Mouse (Mus musculus) neural tube, embryonic 14.5 days (tissue): ENCODE data around the gene Stub1. TPM values are rescaled to one million over a fixed set of nuclear protein-coding genes. Genes with fewer than 3 reads are reported as not detected.

Source experiments
- ATAC-seq: fragments of 200-750 bp; cut with Nextera tagmentation; 2 replicates; pipeline ENCODE4 v1.8.0; 2017; ENCODE audit warnings: low read depth, mild to moderate bottlenecking, moderate TSS enrichment, moderate library complexity
- H3K27ac ChIP-seq: fragments of 300-500 bp; sonication (generic); 2 replicates; pipeline ENCODE4 v1.5.1; 2014; ENCODE audit warnings: low read depth, mild to moderate bottlenecking, control low read depth, low read length, moderate library complexity, mixed read lengths
- H3K27me3 ChIP-seq: fragments of 300-500 bp; sonication (generic); 2 replicates; pipeline ENCODE4 v1.6.1; 2014; ENCODE audit warnings: low read length; ENCODE audit not compliant: control insufficient read depth, insufficient read depth
- H3K36me3 ChIP-seq: fragments of 300-500 bp; sonication (generic); 2 replicates; pipeline ENCODE4 v1.6.1; 2014; ENCODE audit warnings: low read length, mixed read lengths; ENCODE audit not compliant: control insufficient read depth, insufficient read depth
- H3K4me1 ChIP-seq: fragments of 300-500 bp; sonication (generic); 2 replicates; pipeline ENCODE4 v1.6.1; 2014; ENCODE audit warnings: low read length; ENCODE audit not compliant: control insufficient read depth, insufficient read depth
- H3K4me2 ChIP-seq: fragments of 300-500 bp; sonication (generic); 2 replicates; pipeline ENCODE4 v1.6.1; 2014; ENCODE audit warnings: mild to moderate bottlenecking, low read depth, low read length, control low read depth
- H3K4me3 ChIP-seq: fragments of 300-500 bp; sonication (generic); 2 replicates; pipeline ENCODE4 v1.5.1; 2014; ENCODE audit warnings: low read depth, low read length, control low read depth, mixed read lengths
- H3K9ac ChIP-seq: fragments of 300-500 bp; sonication (generic); replicated peaks from 2 replicates; pipeline ENCODE4 v1.6.1; 2014; ENCODE audit warnings: low read depth, mild to moderate bottlenecking, control low read depth, low read length, mixed read lengths
- H3K9me3 ChIP-seq: fragments of 300-500 bp; sonication (generic); 2 replicates; pipeline ENCODE4 v1.6.1; 2016; ENCODE audit warnings: low read length; ENCODE audit not compliant: control insufficient read depth
- WGBS: fragments of 180-500 bp; shearing (Covaris S2); extraction: QIAGEN DNeasy Blood & Tissue Kit; methylation state at CpG from one replicate; pipeline ENCODE4 v1.1.7; 2014; 5-methylcytosine and 5-hydroxymethylcytosine counted together
- polyA plus RNA-seq: library from polyadenylated mRNA; unstranded; fragments of >200 nt; fragmentation: Nextera tagmentation; extraction: Ambion mirVana; gene quantifications from 2 replicates; pipeline ENCODE4 v1.2.1, GENCODE M21; 2014

Gene Stub1
- 335 and 351 TPM in 2 replicates for polyA plus RNA-seq

- peak; percentile 57 for ATAC-seq
Measured at GRCm38 (mm10) chr17:25833291-25833663, at the start of gene Stub1. TSS of gene Stub1 (minus strand) at chr17:25833404.

GRCm38 (mm10) chr17:25882306-25882705, 49.1 kb upstream of the Stub1 start:
- H3K4me3 ChIP-seq, result no peak overlapping the region
- WGBS, result 40% methylated on average over 5 of the region's 5 CpGs
- H3K36me3 ChIP-seq, result peaks cover 24% of the 10 kb centered on the region
- no peak overlapping the region for H3K27ac ChIP-seq
- H3K4me2 ChIP-seq, result no peak overlapping the region
- H3K9ac ChIP-seq, result no peak overlapping the region
- H3K27me3 ChIP-seq, result no peaks in the 10 kb centered on the region
- peaks cover 3% of the 10 kb centered on the region; the same call in 1 of the 2 replicates for H3K4me1 ChIP-seq
- ATAC-seq, result no peak
- H3K9me3 ChIP-seq, result no peaks in the 10 kb centered on the region

More at GRCm38 (mm10) chr17:25833291-25833663, at the start of gene Stub1:
- Histone ChIP-seq H3K4me2 (peak within 1 kb of the TSS; percentile 90), H3K4me3 (peak within 1 kb of the TSS; percentile 82), H3K36me3 (peaks cover 16% of the 10 kb centered on the region), H3K9me3 (no peaks in the 10 kb centered on the region), H3K27me3 (no peaks in the 10 kb centered on the region), H3K27ac (peak within 1 kb of the TSS; percentile 93), H3K9ac (peak within 1 kb of the TSS; percentile 76), H3K4me1 (peaks cover 71% of the 10 kb centered on the region)
- WGBS, result under 1% methylated on average over 24 of the region's 24 CpGs

- Histone ChIP-seq H3K4me2 (no peak overlapping the region), H3K27ac (no peak overlapping the region), H3K36me3 (peaks cover 24% of the 10 kb centered on the region), H3K4me3 (no peak overlapping the region), H3K27me3 (no peaks in the 10 kb centered on the region), H3K9me3 (no peaks in the 10 kb centered on the region), H3K4me1 (peaks cover 3% of the 10 kb centered on the region; the same call in 1 of the 2 replicates), H3K9ac (no peak overlapping the region)
- 13% methylated on average over 4 of the region's 4 CpGs for WGBS
- no peak for ATAC-seq
Measured at GRCm38 (mm10) chr17:25881691-25882090, 48.5 kb upstream of the Stub1 start.

GRCm38 (mm10) chr17:25880913-25881641, 47.9 kb upstream of the Stub1 start:
- no peak for ATAC-seq
- peaks cover 24% of the 10 kb centered on the region for H3K36me3 ChIP-seq

GRCm38 (mm10) chr17:25880196-25880910, 47.1 kb upstream of the Stub1 start, which contains the start of gene Wfikkn1:
TSS of gene Wfikkn1 (minus strand) at chr17:25880858.
- no peaks in the 10 kb centered on the region for H3K9me3 ChIP-seq
- H3K36me3 ChIP-seq, result peaks cover 24% of the 10 kb centered on the region
- H3K4me3 ChIP-seq, result no peak within 1 kb of the TSS
- no peak within 1 kb of the TSS for H3K9ac ChIP-seq
- peaks cover 10% of the 10 kb centered on the region for H3K4me1 ChIP-seq
- no peak for ATAC-seq
- 16% methylated on average over 5 of the region's 5 CpGs for WGBS
- H3K4me2 ChIP-seq, result no peak within 1 kb of the TSS
- H3K27ac ChIP-seq, result 0 out of 2 replicates have a peak within 1 kb of the TSS, but pooled peaks have one; percentile 22
- H3K27me3 ChIP-seq, result no peaks in the 10 kb centered on the region

More at GRCm38 (mm10) chr17:25880913-25881641, 47.9 kb upstream of the Stub1 start:
- WGBS, result 4% methylated on average over 5 of the region's 5 CpGs
- Histone ChIP-seq H3K4me3 (no peak overlapping the region), H3K4me1 (peaks cover 8% of the 10 kb centered on the region), H3K27ac (no peak overlapping the region), H3K9me3 (no peaks in the 10 kb centered on the region), H3K4me2 (no peak overlapping the region), H3K27me3 (no peaks in the 10 kb centered on the region), H3K9ac (no peak overlapping the region)

GRCm38 (mm10) chr17:25879750-25880149, 46.5 kb upstream of the Stub1 start:
- WGBS, result 50% methylated on average over 8 of the region's 8 CpGs
- Histone ChIP-seq H3K9me3 (no peaks in the 10 kb centered on the region), H3K4me3 (no peak overlapping the region), H3K27ac (no peak overlapping the region), H3K4me2 (no peak overlapping the region), H3K27me3 (no peaks in the 10 kb centered on the region), H3K4me1 (peaks cover 10% of the 10 kb centered on the region), H3K36me3 (peaks cover 20% of the 10 kb centered on the region), H3K9ac (no peak overlapping the region)
- ATAC-seq, result no peak

- no peak for ATAC-seq
- H3K9me3 ChIP-seq, result no peaks in the 10 kb centered on the region
- no peak overlapping the region for H3K4me3 ChIP-seq
- no peaks in the 10 kb centered on the region for H3K27me3 ChIP-seq
- 38% methylated on average over 4 of the region's 4 CpGs for WGBS
- no peak overlapping the region for H3K27ac ChIP-seq
- peaks cover 15% of the 10 kb centered on the region for H3K36me3 ChIP-seq
- H3K4me1 ChIP-seq, result peaks cover 10% of the 10 kb centered on the region
- H3K4me2 ChIP-seq, result no peak overlapping the region
- no peak overlapping the region for H3K9ac ChIP-seq
Measured at GRCm38 (mm10) chr17:25879261-25879660, 46.1 kb upstream of the Stub1 start.

- Histone ChIP-seq H3K36me3 (peaks cover 15% of the 10 kb centered on the region), H3K4me2 (no peak overlapping the region), H3K27me3 (no peaks in the 10 kb centered on the region), H3K4me1 (peaks cover 14% of the 10 kb centered on the region), H3K27ac (no peak overlapping the region), H3K9ac (no peak overlapping the region), H3K9me3 (no peaks in the 10 kb centered on the region), H3K4me3 (no peak overlapping the region)
- no peak for ATAC-seq
- WGBS, result 87% methylated on average over 19 of the region's 19 CpGs
Measured at GRCm38 (mm10) chr17:25878611-25879180, 45.5 kb upstream of the Stub1 start.
